Mouse (Mus musculus): Measurements from ENCODE around the gene Prss12.
A peak's percentile ranks its signal among the peaks of the same experiment; 100 is the strongest.

- TF ChIP-seq CTCF (IDR thresholded peaks at IDR 0.05; ENCODE audit: low read depth) (peak; percentile 83), EP300 (optimal IDR thresholded peaks at IDR 0.05) (no peak)
These were observed 69.1 kb downstream of the Prss12 start for GRCm38 (mm10) chr3:123515600-123516359.
